Mouse (Mus musculus) lung, postnatal 14 days (tissue): ENCODE results near the gene Hoxa5.
A peak's percentile ranks its signal among the peaks of the same experiment; 100 is the strongest.

ENCODE experiments used
- DNase-seq: peaks from one replicate; pipeline ENCODE4 v3.0.0; 2021

The Hoxa5 gene

DNA sequence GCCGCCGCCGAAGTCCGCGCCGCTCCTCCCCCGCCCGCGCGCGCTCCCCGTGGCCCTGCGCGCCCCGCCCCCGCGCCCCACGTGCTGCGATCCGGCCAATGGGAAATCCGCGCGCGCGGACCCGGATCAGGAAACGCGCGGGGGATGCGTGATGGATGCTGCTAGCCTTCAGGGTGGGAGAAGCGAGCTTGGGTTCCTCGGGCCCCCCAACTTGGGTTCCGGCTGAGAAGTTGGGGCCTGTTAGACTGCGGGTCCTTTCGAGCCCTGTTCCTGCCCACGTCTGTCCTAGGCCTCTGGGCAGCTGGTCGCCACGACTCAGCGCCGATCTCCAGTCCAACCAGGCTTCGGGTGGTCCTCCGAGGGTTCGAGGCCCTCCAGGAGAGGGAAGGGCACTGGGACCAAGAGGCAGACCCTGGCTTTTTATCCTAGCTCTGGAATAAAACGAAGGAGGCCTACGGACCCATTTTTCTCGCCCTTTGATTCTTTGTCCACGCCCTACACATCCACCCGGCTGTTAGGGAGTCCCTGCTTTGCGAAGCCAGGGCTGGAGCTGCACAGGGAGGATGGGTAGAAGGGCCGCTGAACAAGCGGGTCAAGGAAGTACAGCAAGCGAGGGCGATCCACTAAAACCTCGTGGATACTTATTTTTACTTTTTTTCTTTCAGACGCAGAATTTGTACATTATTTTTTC is 12.4 kb downstream of the Hoxa5 start:
- peak; percentile 91 for DNase-seq

DNA sequence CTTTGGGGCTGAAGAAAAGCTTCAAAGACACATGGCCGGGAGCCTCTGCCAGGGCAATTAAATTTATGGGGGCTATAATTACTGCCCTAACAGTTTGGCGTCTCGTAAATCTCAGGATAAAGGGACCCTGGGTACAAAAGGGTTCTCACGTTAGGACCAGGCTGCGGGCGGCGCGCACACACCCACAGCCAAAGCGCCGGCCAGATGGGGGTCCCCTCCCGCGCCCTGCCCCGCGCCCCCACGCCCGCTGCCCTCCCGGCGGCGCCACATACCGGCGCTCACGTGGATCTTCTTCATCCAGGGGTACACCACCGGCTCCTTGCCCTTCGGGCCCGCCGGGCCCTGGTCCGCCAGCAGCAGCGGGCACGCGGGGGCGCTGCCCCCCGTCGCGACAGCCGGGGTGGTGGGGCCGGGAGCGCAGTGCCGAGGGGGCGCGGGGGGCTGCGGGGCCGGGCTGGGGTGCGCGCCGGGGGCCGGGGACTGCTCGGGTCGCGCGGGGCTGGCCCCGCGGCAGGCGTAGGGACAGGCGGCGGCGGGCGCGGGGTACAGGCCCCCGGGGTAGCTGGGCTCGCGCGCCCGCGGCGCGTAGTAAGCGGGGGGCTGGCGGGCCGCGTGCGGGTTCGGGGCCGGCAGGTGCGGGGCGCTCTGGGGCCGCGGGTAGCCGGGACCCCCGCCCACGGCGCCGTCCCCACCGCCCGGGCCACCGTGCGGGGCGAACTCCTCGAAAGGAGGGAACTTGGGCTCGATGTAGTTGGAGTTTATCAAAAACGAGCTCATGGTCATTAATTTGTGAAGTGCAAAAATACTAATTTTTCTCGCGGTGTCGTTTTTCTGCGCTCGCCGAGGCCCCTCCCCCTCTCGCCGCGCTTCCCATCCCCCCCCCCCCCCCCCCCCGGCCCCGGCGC is 13.2 kb downstream of the Hoxa5 start, which contains the start of gene Hoxa4:
Gene Hoxa4 (minus strand): TSS at position 848 of the 905 bp plus-strand sequence.
- no peak for DNase-seq

DNA sequence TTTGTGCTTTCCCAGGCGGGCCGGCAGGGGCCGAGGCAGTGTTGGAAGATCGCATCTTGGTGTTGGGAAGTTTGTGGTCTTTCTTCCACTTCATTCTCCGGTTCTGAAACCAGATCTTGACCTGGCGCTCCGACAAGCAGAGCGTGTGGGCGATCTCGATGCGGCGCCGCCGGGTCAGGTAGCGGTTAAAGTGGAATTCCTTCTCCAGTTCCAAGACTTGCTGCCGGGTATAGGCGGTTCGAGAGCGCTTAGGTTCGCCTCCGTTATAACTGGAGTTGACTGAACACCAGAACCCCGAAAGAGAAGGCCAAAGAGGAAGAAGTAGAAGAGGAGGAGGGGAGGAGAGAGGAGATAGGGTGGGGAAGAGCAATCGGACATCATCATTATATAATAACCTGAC is 14.0 kb downstream of the Hoxa5 start:
- DNase-seq = no peak

DNA sequence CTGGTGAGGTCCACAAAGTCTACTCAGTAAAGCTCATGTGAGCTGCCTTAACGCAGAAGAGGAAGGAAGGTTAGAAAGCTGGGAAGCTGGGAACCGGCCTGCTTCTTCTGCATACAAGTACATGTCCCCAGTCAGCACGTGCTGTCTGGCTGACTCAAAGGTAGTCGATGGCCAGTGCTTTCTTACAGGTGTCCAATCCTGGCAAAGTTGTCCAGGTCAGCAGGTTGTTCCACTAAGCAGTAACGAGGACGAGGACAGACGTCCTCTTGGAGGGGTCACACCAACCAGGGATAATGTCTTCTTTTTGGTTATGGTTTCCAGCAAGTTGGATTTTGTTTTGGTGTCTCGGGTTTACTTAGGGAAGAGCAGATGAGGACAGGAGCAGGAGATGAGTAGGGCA is 14.5 kb downstream of the Hoxa5 start:
- DNase-seq = no peak

DNA sequence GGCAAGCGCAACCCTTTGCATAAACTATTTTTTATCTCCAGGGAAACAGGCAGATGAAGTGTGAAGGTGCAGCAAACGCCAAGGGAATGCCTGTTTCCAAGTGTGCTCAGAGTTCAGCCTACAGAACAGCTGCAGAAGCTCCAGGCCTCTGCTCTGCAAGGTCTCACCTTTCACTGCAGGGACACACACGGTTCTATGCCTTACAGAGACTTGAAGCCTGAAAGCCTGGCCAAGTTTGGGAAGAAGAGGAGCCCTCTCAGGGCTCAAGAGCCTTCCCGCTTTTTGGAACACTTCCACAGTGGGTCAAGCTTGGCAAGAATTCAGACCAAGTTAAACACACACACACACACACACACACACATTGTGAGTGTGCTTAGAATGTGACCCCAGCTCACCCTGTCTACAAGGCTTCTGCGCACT is 15.2 kb downstream of the Hoxa5 start:
- no peak for DNase-seq

DNA sequence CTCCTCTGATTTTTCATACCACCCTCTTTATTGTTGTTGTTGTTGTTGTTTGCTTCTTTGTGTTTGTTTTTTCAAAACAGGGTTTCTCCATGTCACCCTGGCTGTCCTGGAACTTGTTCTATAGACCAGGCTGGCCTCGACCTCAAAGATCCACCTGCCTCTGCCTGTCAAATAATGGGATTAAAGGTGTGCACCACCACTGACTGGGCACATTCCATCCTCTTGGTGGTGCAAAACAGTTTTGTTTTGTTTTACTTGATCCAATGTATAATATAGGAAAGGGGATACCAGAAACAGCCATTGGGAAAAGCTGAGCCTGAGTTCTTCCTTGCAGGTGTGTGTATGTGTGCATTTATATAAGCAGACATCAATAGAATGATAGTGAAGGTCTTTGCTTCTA is 17.9 kb downstream of the Hoxa5 start:
- no peak for DNase-seq

DNA sequence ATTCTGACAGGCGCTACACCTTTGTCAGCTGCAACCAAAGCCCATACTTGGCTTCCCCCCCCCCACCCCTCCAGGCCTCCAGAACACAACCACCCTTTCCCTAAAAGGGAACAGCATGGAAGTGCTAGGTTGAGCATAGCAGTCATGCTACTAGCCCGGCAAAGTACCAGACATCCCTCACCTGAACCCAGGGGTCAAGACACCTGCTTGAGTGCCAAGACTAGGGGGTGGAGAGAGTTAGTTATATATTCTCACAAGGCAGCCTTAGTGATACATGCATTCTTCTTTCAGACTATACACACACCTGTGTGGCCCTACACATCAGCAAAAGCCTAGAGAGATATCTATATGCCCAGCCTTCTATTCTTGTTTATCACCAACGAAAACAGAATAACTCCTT is 18.6 kb downstream of the Hoxa5 start:
- no peak for DNase-seq

DNA sequence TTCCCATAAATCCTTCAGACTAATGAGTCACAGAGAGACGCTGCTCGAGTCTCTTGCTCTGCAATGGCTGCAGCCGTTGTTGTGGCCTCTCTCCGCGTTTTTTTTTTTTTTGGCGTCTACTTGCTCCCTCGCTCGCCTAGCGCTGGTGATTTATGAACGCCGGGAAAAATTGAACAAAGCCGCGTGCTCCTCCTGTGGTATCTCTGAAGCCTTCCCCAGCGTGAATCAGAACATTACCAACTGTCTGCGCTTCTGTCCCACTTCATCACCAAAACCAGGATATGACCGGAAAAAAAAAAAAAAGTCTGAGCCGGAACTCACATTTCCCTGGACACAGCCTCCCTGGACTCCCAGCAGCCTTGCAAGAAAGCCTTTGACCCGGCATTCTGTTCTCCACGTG is 19.2 kb downstream of the Hoxa5 start:
- DNase-seq = no peak

DNA sequence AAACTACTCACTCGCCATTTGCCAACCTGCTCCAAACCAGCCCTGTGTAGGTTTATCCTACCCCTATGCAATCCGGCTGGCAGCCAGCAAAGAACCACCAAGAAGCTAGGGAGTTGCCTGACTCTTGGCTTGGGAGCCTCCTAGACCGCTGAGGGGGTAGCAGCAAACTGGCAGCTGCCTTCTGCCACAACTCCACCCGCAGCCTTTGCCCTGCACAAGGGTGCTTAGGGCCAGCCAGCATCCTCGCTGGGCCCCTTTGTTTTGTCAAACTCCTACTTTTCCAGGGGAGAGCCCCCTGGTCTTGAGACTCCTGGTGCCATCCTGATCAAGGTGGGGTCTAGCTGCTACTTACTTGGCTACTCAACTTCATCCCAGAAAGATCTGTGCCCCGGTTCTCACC is 19.7 kb downstream of the Hoxa5 start:
- DNase-seq = no peak

DNA sequence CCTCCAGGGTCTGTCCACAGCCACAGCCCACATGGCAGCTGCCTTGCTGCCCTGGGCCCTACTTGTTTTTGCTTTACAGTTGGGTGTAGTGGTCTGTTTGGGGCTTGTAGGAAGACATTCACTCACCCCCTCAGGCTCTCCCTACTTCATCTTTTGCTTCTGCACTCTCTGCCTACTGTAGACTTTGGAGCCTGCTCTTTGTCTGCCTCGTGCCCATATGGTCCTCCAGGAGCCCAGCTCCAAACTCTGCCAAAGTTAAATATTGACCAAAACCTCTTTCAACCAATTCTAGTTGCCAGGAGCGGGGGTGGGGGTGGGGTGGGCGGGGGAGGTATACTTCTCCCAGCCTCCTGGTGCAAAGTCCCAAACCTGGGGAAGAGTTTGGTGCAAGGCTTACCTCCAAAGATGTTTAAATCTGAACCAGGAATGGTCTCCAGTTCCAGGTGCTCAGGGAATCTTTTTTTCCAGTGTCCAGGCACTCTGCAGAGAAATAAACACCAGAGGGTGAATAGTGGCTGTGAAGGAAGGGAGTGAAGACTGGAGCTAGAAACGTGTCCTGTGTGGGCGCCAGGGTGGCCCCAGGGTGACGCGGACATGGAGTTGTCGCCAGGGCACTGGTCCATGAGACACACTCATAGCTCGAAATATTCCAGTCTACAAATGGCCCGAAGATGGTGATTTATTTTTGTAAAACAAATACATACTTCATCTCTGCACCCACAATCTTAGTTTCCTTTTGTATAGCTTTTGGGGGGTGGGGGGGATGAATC is 20.9 kb downstream of the Hoxa5 start:
- DNase-seq = no peak

DNA sequence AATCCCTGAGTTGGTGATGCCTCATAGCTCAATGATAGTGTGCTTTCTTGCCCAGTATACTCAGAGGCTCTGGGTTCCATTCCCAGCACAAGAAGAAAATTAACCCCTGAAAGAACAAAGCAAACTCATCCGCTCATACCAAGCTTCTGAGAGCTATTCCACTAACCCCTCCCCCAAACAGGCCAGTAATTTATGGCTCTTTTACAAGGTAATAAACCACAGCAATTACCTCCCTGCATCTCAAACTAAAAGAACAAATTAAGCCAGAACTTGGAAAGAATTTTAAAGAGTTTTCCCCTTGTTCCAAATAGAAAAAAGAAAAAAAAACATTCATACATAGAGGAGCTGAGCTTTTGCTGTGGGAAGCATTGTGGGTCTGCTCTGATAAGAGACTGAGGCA is 21.6 kb downstream of the Hoxa5 start:
- no peak for DNase-seq

DNA sequence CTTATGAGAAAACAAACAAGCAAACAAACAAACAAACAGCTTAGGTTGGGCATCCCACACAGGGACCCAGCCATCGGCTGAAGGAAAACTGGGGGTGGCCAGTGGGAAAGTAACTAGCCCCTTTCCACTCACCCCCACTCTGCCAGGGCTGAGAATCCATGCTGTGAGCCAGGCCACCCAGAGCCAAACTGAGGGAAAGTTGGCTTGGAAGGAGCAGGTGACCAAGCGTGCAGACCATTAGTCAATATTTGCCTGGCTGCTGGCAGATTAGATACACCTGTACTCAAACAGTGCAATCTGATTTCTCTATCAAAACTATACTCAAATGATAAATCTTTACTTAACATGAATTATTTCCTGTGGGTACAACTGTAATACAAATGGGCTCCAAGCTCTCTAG is 22.4 kb downstream of the Hoxa5 start:
- no peak for DNase-seq

DNA sequence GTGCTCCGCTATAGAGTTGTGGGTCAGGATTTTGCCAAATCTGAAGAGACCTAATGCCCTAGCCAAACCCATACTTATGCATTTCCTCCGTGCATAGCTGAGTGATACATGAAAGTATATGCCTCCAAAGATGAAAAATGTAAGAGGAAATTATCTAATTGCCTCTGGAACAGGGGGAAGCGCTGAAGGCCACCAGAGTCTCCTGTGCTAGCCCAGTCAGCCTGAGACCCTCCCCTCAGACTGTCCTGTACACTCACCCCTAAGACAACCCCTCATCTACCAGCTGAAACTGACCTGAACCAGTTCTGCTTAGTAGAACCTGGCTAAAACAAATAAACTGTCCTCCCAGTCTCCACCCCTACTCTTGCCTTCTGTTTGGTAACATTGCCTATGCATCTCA is 23.7 kb downstream of the Hoxa5 start:
- no peak for DNase-seq

DNA sequence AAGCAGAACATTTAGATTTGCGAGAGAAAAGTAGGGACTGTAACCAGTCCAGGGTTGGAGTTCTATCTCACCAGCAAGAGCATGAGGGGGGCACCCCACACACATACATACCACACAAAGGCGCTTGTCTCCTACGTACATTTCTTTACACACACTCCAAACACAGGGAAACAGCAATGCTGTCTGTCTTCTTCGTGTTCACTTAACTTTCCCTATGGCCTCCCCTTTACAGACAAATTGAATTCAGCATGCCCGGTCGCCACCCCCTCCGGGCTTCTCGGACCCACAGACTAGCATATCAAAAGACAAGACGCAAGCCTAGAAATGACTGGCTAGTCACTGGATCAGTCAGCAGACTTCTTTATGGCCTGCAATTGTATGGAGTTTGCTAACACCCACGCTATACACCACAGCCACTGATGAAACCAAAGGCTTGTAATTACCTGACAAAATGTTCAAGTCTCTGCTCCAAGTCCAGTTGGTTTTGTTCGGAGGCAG is 24.1 kb downstream of the Hoxa5 start:
- no peak for DNase-seq

DNA sequence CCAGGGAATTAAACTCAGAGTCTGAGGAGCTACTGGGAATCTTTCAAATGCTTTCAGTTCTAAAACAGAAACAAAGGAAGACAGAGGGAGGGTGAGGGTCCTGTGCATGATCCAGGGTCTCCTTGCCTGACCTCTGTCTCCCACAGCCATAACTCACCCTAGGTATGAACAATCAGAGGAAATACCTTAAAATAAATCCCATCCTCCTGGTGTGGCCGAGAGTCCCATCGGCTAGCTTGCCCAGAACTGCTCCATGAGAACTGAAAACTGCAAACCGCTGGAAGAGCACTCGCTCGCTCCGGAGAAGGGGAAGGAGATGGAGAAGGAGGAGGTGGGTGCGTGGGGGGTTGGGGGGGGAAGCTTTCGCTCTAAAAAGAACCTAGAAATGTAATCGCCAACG is 24.7 kb downstream of the Hoxa5 start:
- DNase-seq = no peak

DNA sequence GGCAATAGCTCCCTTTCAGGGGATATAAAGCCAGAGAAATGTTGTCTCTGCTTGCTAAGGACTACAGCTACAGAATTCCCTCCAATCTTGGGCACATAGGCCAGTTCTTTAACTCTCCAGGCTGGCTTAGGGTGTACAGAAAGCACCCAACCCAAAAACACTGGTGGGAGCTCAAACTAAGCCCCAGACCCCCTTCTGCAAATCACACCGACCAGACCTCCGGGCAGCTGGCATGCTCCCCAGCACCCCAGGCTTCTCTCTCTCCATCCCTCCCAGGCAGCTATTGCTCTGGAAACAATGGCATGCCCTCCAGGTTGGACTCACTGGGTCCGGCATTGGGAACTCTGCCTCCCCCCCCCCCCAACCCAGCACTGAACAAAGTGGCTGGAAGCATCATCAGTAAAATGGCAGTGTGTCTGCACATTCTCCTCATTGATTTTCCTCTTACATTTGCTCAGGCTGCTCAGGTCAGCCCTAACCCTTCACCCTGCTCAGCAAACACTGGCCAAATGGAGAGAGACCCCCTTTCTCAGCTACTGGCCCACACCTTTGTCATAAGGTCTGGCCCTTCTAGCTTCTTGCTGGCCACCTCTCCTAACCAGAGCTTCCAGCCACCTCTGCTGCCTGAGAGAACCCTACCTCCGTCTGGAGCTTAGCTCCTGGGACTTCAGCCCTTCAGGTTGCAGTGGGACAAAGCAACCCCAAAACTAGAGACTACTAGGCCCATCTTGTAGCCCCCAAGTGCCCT is 25.3 kb downstream of the Hoxa5 start:
- DNase-seq = no peak

DNA sequence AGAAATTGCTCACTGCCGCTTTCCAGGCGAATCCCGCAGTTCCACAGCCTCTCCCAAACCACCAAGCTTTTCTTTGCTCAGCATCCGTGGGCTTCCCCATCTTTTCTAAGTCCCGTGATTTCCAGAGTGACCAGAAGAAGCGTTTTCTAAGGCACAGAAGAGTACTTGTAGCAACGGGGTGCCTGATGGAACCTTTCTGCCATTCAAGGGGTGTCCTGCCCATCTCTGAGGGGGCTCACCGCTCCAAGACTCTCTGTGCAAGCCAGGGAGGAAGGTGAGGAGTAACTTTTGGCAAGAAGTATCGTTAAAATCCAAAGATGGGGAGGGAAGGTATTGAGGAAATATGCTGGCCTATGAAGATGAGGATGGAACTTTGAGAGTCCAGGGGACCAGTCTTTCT is 26.6 kb downstream of the Hoxa5 start:
- DNase-seq = no peak

DNA sequence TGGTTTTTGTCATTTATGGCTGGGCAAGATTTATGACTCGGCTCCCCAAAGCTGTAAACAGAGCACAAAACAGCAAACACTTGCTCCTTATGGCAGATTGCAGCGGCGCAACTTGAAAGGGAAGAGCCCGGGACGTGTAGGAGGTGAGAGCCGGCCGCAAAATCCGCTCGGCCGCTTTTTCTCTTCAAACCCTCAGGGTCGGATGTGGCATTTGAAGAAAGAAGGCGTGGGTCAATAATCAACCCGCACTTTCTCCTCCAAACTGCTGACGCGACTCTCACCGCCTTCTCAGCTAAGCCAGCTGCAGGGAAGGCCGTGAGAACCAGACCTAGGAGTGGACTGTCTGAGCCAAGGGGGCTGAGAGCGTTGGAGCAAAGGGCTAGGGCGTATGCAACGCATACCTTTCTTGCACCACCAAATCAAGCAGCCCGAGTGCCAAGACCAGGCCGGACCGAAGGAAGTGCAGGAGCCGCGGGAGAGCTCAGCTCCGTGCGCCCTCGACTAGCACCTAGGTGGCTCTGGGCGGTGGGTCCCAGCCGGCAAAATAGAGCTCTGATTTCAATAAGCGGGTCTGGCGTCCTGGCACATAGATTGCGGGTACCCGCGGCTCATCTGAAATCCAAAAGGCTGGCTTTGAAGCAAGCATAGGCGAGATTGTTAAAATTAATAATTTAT is 27.2 kb downstream of the Hoxa5 start, which contains the start of gene 5730596B20Rik:
Gene 5730596B20Rik (plus strand): TSS at position 438 of the 675 bp plus-strand sequence.
- no peak for DNase-seq

DNA sequence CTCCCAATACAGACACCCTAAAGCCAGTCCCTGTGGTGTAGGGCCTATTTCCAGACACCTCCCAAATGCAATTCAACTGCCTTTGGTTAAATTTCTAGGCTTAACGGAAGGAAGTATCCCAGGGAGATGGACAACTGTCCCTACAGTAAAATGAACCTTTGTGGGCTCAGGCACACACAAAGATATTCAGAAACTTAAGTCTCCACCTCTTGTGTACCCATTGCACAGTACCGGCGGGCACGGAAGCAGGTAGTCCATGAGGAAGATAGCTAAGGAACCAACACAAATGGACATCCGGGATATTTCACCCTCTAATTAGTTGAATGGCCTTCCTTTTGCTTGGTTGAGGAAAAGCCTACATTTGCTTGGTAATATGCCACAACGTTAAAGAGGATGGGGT is 28.0 kb downstream of the Hoxa5 start:
- no peak for DNase-seq

DNA sequence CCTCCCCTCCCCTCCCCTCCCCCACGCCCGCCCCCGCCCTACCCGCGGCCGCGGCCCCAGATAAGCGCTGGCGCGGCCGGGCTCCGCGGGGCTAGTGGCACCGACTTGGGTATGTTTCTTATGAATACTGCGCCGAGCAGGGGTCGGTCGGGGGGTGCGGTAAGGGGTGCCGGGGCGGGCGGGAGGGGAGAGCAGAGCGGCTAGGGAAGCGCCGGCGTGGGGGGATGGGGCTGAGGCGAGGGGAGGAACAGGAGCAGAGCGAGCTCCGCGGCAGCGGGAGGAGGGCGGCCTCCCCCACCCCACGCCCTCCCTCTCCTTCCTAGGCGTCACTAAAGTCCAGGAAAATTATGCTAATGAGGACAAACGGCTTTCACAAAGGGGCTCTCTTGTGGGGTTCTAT is 28.5 kb downstream of the Hoxa5 start:
- DNase-seq = peak; percentile 75

DNA sequence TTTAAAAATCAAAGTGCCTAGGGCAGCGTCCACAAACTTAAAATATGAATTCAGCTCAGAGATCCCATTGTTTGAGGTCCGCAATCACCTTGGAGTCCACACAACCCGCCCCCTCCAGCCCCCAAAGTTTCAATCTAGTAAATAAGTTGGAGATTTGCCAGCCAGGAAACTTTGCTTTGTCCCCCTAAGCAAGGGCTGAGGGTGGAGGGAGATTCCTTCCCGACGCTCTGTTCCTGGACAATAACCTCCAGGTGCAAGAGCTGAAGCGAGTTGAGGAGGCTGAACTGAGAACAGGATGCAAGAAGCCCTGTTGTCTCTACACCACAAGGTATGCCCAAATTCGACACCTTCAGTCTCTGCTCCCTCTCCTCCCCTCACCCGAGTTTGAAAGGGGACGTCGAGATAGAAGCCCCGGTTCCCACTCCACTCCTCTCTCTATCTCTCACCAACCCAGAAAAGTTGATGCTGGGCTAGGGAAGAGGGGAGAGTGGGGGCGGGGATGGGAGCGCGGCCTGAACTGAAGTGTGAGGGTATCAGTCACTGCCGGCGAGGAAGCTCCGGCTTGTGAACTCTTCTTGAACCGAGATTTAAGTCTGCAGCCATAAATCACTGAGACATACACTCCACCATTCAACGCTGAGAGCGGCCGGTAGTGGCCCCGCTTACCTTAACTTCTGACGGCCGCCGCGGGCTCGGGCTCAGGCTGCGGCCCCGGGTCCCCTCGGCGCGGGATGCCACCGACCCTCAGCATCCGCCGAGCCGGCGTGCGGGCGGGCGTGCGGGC is 29.2 kb downstream of the Hoxa5 start:
- no peak for DNase-seq
